Comparison of ENCODE assay signal across 9 mouse cellular contexts in the genomic region with DNA sequence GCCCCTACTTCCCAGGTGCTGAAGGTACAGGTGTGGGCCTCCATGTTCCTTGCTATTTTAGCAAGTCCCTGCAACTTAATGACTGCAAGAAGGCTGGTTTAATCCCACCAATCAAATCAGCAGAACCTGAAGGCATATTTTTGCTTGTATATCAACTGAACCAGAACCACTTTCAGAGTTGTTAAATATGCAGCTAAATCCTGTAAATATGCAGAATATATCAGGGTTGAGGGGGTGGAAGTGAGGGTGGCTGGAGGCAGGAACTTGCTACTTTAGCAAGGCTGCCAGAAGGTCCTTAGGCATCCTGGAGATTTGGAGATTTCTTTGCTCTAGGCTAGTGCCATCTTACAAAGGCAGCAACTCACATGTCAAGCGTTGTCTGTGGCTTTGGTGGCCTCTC. TPM values are rescaled to one million over a fixed set of nuclear protein-coding genes. Genes with fewer than 3 reads are reported as not detected.
DNase-seq lines count a peak whose midpoint lies in the region; ATAC-seq and TF ChIP-seq lines count a peak whose summit lies in the region.
"Had no signal": no experiment of that assay in that cellular context is flagged by ENCODE, and none has a peak within 500 bp of the region (broad histone marks: within the 10 kb centered on the region; RNA-seq: fewer than 3 reads in every experiment).

No protein-coding gene starts in this region.

- H3K9ac ChIP-seq in lung, embryonic 14.5 days: 0 out of 2 replicates have a peak overlapping the region, but pooled peaks have one; percentile 94
- H3K9ac ChIP-seq in hindbrain, postnatal 0 days (replicated peaks; ENCODE audit: low read length): 0 out of 2 replicates have a peak overlapping the region, but pooled peaks have one; percentile 21
- peak overlapping the region; percentile 90 for H3K9ac ChIP-seq in neural tube, embryonic 13.5 days

- no peak for TF ChIP-seq CTCF in gastrocnemius, adult 2 months (IDR thresholded peaks at IDR 0.05)
- TF ChIP-seq CTCF in lung, embryonic 14.5 days (IDR thresholded peaks at IDR 0.05; ENCODE audit: low read depth): no peak
- no peak for TF ChIP-seq CTCF in hindbrain, postnatal 0 days (IDR thresholded peaks at IDR 0.05; ENCODE audit: low read depth)

- DNase-seq in gastrocnemius, adult 2 months: no peak
- no peak for DNase-seq in gastrocnemius, postnatal 10 days
- no peak for DNase-seq in lung, embryonic 14.5 days
- DNase-seq in lung, adult 18-20 months: no peak
- no peak for DNase-seq in hindbrain, postnatal 0 days (ENCODE audit: low spot score)
- no peak for DNase-seq in thymus, postnatal 0 days (ENCODE audit: low spot score)

- no peak for ATAC-seq in lung, embryonic 14.5 days (ENCODE audit: insufficient read depth)
- ATAC-seq in hindbrain, postnatal 0 days: no peak
- no peak for ATAC-seq in neural tube, embryonic 13.5 days (ENCODE audit: low read depth)
- ATAC-seq in megakaryocyte-erythroid progenitor cell, adult 5-6 weeks (replicated peaks; ENCODE audit: low FRiP score, low TSS enrichment, poor library complexity, severe bottlenecking): no peak

- 80% methylated on average over 1 of the region's 1 CpGs for WGBS in lung, embryonic 14.5 days
- 81% methylated on average over 1 of the region's 1 CpGs for WGBS in hindbrain, postnatal 0 days
- WGBS in neural tube, embryonic 13.5 days: 53% methylated on average over 1 of the region's 1 CpGs

- no peaks in the 10 kb centered on the region for H3K27me3 ChIP-seq in lung, embryonic 14.5 days (ENCODE audit: insufficient read depth, low read length)
- H3K27me3 ChIP-seq in hindbrain, postnatal 0 days (ENCODE audit: insufficient read depth, low read length): no peaks in the 10 kb centered on the region
- H3K27me3 ChIP-seq in neural tube, embryonic 13.5 days: no peaks in the 10 kb centered on the region

- intact Hi-C loops in gastrocnemius, adult 2 months (cut with DNase I): loop anchor here (2.0 kb wide), 1 partner anchor 15 kb away; no protein-coding TSS in a partner anchor

- peak overlapping the region; percentile 98; the same call in 1 of the 2 replicates for H3K27ac ChIP-seq in gastrocnemius, adult 2 months
- no peak overlapping the region for H3K27ac ChIP-seq in lung, embryonic 14.5 days (ENCODE audit: low read depth)
- no peak overlapping the region for H3K27ac ChIP-seq in hindbrain, postnatal 0 days
- no peak overlapping the region for H3K27ac ChIP-seq in neural tube, embryonic 13.5 days (replicated peaks)

- no peaks in the 10 kb centered on the region for H3K9me3 ChIP-seq in lung, embryonic 14.5 days (ENCODE audit: low read depth, low read length)
- H3K9me3 ChIP-seq in hindbrain, postnatal 0 days (ENCODE audit: low read length): no peaks in the 10 kb centered on the region
- no peaks in the 10 kb centered on the region for H3K9me3 ChIP-seq in neural tube, embryonic 13.5 days

- peak overlapping the region; percentile 93; the same call in 1 of the 2 replicates for H3K4me2 ChIP-seq in lung, embryonic 14.5 days
- peak overlapping the region; percentile 27; the same call in 1 of the 2 replicates for H3K4me2 ChIP-seq in hindbrain, postnatal 0 days (ENCODE audit: low read depth, low read length)
- peak overlapping the region; percentile 88 for H3K4me2 ChIP-seq in neural tube, embryonic 13.5 days

- peaks cover 39% of the 10 kb centered on the region for H3K36me3 ChIP-seq in lung, embryonic 14.5 days (ENCODE audit: insufficient read depth)
- peaks cover 16% of the 10 kb centered on the region for H3K36me3 ChIP-seq in hindbrain, postnatal 0 days (ENCODE audit: insufficient read depth, low read length)
- peaks cover 33% of the 10 kb centered on the region for H3K36me3 ChIP-seq in neural tube, embryonic 13.5 days

- peaks cover 16% of the 10 kb centered on the region; the same call in 1 of the 2 replicates for H3K4me1 ChIP-seq in lung, embryonic 14.5 days (ENCODE audit: insufficient read depth)
- H3K4me1 ChIP-seq in hindbrain, postnatal 0 days (ENCODE audit: insufficient read depth, low read length): no peaks in the 10 kb centered on the region; the same call in 1 of the 2 replicates
- H3K4me1 ChIP-seq in neural tube, embryonic 13.5 days (replicated peaks): peaks cover 43% of the 10 kb centered on the region

- peak overlapping the region; percentile 89 for H3K4me3 ChIP-seq in gastrocnemius, adult 2 months
- H3K4me3 ChIP-seq in lung, embryonic 14.5 days (ENCODE audit: low read depth, low read length): peak overlapping the region; percentile 77; the same call in 1 of the 2 replicates
- no peak overlapping the region for H3K4me3 ChIP-seq in hindbrain, postnatal 0 days (ENCODE audit: low read length)
- 0 out of 2 replicates have a peak overlapping the region, but pooled peaks have one; percentile 7 for H3K4me3 ChIP-seq in neural tube, embryonic 13.5 days

RNA-seq across cellular contexts. Expression of a gene that starts 10.9 kb away (rescaled TPM):
- 100 to 1,000 TPM; 460 to 625 TPM for total RNA-seq in gastrocnemius, adult 2 months (2021)
- total RNA-seq in gastrocnemius, postnatal 10 days (2021): 100 to 1,000 TPM; 406 to 473 TPM
- polyA plus RNA-seq in lung, embryonic 14.5 days (2014; fragmentation: Nextera tagmentation; extraction: Ambion mirVana): 186 and 198 TPM in 2 replicates
- total RNA-seq in hindbrain, postnatal 0 days (2014; rRNA removed): 186 TPM in 2 replicates
- polyA plus RNA-seq in hindbrain, postnatal 0 days (2015; fragmentation: Nextera tagmentation; extraction: Ambion mirVana): 271 and 274 TPM in 2 replicates
- polyA plus RNA-seq in neural tube, embryonic 13.5 days (2015; fragmentation: Nextera tagmentation; extraction: Ambion mirVana): 211 and 216 TPM in 2 replicates
- polyA plus RNA-seq in thymus, postnatal 0 days (2015; fragmentation: Nextera tagmentation; extraction: Ambion mirVana): 224 and 230 TPM in 2 replicates
- 200 and 247 TPM in 2 replicates for total RNA-seq in megakaryocyte-erythroid progenitor cell, adult 5-6 weeks (2014; fragmentation: Nextera tagmentation)
- 96.1 and 109 TPM in 2 replicates for total RNA-seq in megakaryocyte-erythroid progenitor cell, adult 5-6 weeks (2017)

RNA-seq across cellular contexts. Expression of a gene that starts 11.0 kb away (rescaled TPM):
- 10 to 100 TPM; 18.5 to 20.6 TPM for total RNA-seq in gastrocnemius, adult 2 months (2021)
- total RNA-seq in gastrocnemius, postnatal 10 days (2021): 10 to 100 TPM; 14.9 to 20.1 TPM
- polyA plus RNA-seq in lung, embryonic 14.5 days (2014; fragmentation: Nextera tagmentation; extraction: Ambion mirVana): 28.7 and 32.5 TPM in 2 replicates
- 43.1 and 43.6 TPM in 2 replicates for total RNA-seq in hindbrain, postnatal 0 days (2014; rRNA removed)
- 46.7 and 49.5 TPM in 2 replicates for polyA plus RNA-seq in hindbrain, postnatal 0 days (2015; fragmentation: Nextera tagmentation; extraction: Ambion mirVana)
- polyA plus RNA-seq in neural tube, embryonic 13.5 days (2015; fragmentation: Nextera tagmentation; extraction: Ambion mirVana): 51.2 and 51.6 TPM in 2 replicates
- 30.8 and 31.8 TPM in 2 replicates for polyA plus RNA-seq in thymus, postnatal 0 days (2015; fragmentation: Nextera tagmentation; extraction: Ambion mirVana)
- 14.3 and 18.7 TPM in 2 replicates for total RNA-seq in megakaryocyte-erythroid progenitor cell, adult 5-6 weeks (2014; fragmentation: Nextera tagmentation)
- total RNA-seq in megakaryocyte-erythroid progenitor cell, adult 5-6 weeks (2017): 28.6 and 32.0 TPM in 2 replicates

RNA-seq across cellular contexts. Expression of a gene that starts 24.7 kb away (rescaled TPM):
- total RNA-seq in gastrocnemius, adult 2 months (2021): 10 to 100 TPM; 59.5 to 62.3 TPM
- 10 to 100 TPM; 54.1 to 61.9 TPM for total RNA-seq in gastrocnemius, postnatal 10 days (2021)
- 65.0 and 68.0 TPM in 2 replicates for polyA plus RNA-seq in lung, embryonic 14.5 days (2014; fragmentation: Nextera tagmentation; extraction: Ambion mirVana)
- 67.0 and 68.6 TPM in 2 replicates for total RNA-seq in hindbrain, postnatal 0 days (2014; rRNA removed)
- polyA plus RNA-seq in hindbrain, postnatal 0 days (2015; fragmentation: Nextera tagmentation; extraction: Ambion mirVana): 59.6 and 63.1 TPM in 2 replicates
- polyA plus RNA-seq in neural tube, embryonic 13.5 days (2015; fragmentation: Nextera tagmentation; extraction: Ambion mirVana): 104 and 112 TPM in 2 replicates
- 54.9 and 65.4 TPM in 2 replicates for polyA plus RNA-seq in thymus, postnatal 0 days (2015; fragmentation: Nextera tagmentation; extraction: Ambion mirVana)
- total RNA-seq in megakaryocyte-erythroid progenitor cell, adult 5-6 weeks (2014; fragmentation: Nextera tagmentation): 82.1 and 92.9 TPM in 2 replicates
- total RNA-seq in megakaryocyte-erythroid progenitor cell, adult 5-6 weeks (2017): 57.9 and 75.2 TPM in 2 replicates

RNA-seq across cellular contexts. Expression of a gene that starts 29.9 kb away (rescaled TPM):
- total RNA-seq in gastrocnemius, adult 2 months (2021): 1 to 10 TPM; 4.3 to 6.1 TPM
- 1 to 10 TPM; 7.1 to 8.5 TPM for total RNA-seq in gastrocnemius, postnatal 10 days (2021)
- 3.1 and 3.6 TPM in 2 replicates for polyA plus RNA-seq in lung, embryonic 14.5 days (2014; fragmentation: Nextera tagmentation; extraction: Ambion mirVana)
- 552 and 661 TPM in 2 replicates for total RNA-seq in hindbrain, postnatal 0 days (2014; rRNA removed)
- polyA plus RNA-seq in hindbrain, postnatal 0 days (2015; fragmentation: Nextera tagmentation; extraction: Ambion mirVana): 228 and 230 TPM in 2 replicates
- polyA plus RNA-seq in neural tube, embryonic 13.5 days (2015; fragmentation: Nextera tagmentation; extraction: Ambion mirVana): 94.0 and 113 TPM in 2 replicates
- 4.4 and 4.5 TPM in 2 replicates for polyA plus RNA-seq in thymus, postnatal 0 days (2015; fragmentation: Nextera tagmentation; extraction: Ambion mirVana)
- not detected in 2 replicates for total RNA-seq in megakaryocyte-erythroid progenitor cell, adult 5-6 weeks (2014; fragmentation: Nextera tagmentation)
- not detected in 2 replicates for total RNA-seq in megakaryocyte-erythroid progenitor cell, adult 5-6 weeks (2017)
- total RNA-seq: common myeloid progenitor, adult 5-6 weeks had no signal

Comparison
In these comparisons a context has a peak if more than half of its experiments do, and no peak if none do; other contexts are left out.
1. H3K4me2 ChIP-seq: peak in every context shown above with its lines; median percentile 93 in lung, embryonic 14.5 days; 88 in neural tube, embryonic 13.5 days; 27 in hindbrain, postnatal 0 days.
2. H3K9ac ChIP-seq: peak in every context shown above with its lines; median percentile 94 in lung, embryonic 14.5 days; 90 in neural tube, embryonic 13.5 days; 21 in hindbrain, postnatal 0 days.